Mouse (Mus musculus) 3T3-L1 (cell line): Measurements from ENCODE around the gene Eif4enif1.
A peak's percentile ranks its signal among the peaks of the same experiment; 100 is the strongest.
"Not testable (repeated sequence)": the region's sequence is repeated elsewhere in the genome, so short reads cannot be mapped to it uniquely, and the experiment has no call there.

Experiments
- DNase-seq: peaks from one replicate; pipeline ENCODE4 v3.0.0-alpha.2; 2015; ENCODE audit warnings: low read depth, low spot score

The Eif4enif1 gene

GRCm38 (mm10) chr11:3202231-3202701 is at the start of gene Eif4enif1:
Gene Eif4enif1 (plus strand): TSS chr11:3202392.
- peak; percentile 73 for DNase-seq

GRCm38 (mm10) chr11:3153666-3154397 is 48.4 kb upstream of the Eif4enif1 start:
- peak; percentile 100 for DNase-seq

GRCm38 (mm10) chr11:3156991-3157390 is 45.2 kb upstream of the Eif4enif1 start:
- DNase-seq: not testable (repeated sequence)

- peak; percentile 70 for DNase-seq
Observed at GRCm38 (mm10) chr11:3157996-3158395, 44.2 kb upstream of the Eif4enif1 start.

- not testable (repeated sequence) for DNase-seq
Observed at GRCm38 (mm10) chr11:3158800-3159199, 43.4 kb upstream of the Eif4enif1 start.

- peak; percentile 77 for DNase-seq
Observed at GRCm38 (mm10) chr11:3161370-3161769, 40.8 kb upstream of the Eif4enif1 start.

- peak; percentile 50 for DNase-seq
Observed at GRCm38 (mm10) chr11:3162236-3162897, 39.8 kb upstream of the Eif4enif1 start.

GRCm38 (mm10) chr11:3163122-3163521 is 39.1 kb upstream of the Eif4enif1 start:
- peak; percentile 46 for DNase-seq

- not testable (repeated sequence) for DNase-seq
Observed at GRCm38 (mm10) chr11:3163661-3164060, 38.5 kb upstream of the Eif4enif1 start.

GRCm38 (mm10) chr11:3165210-3165782 is 36.9 kb upstream of the Eif4enif1 start:
- DNase-seq: peak; percentile 62

GRCm38 (mm10) chr11:3166321-3166720 is 35.9 kb upstream of the Eif4enif1 start:
- peak; percentile 33 for DNase-seq

GRCm38 (mm10) chr11:3167129-3167528 is 35.1 kb upstream of the Eif4enif1 start:
- not testable (repeated sequence) for DNase-seq

GRCm38 (mm10) chr11:3167571-3168001 is 34.6 kb upstream of the Eif4enif1 start:
- DNase-seq: peak; percentile 31

GRCm38 (mm10) chr11:3169042-3169441 is 33.1 kb upstream of the Eif4enif1 start:
- not testable (repeated sequence) for DNase-seq

GRCm38 (mm10) chr11:3171931-3172330 is 30.3 kb upstream of the Eif4enif1 start:
- DNase-seq: not testable (repeated sequence)

GRCm38 (mm10) chr11:3172526-3172925 is 29.7 kb upstream of the Eif4enif1 start:
- not testable (repeated sequence) for DNase-seq

- peak; percentile 63 for DNase-seq
Observed at GRCm38 (mm10) chr11:3173425-3174318, 28.5 kb upstream of the Eif4enif1 start.

- DNase-seq: peak; percentile 43
Observed at GRCm38 (mm10) chr11:3178968-3179725, 23.0 kb upstream of the Eif4enif1 start.

GRCm38 (mm10) chr11:3179726-3180092 is 22.5 kb upstream of the Eif4enif1 start:
- not testable (repeated sequence) for DNase-seq

- not testable (repeated sequence) for DNase-seq
Observed at GRCm38 (mm10) chr11:3180510-3181160, 21.6 kb upstream of the Eif4enif1 start.
